24 mouse cellular contexts compared by ENCODE assay signal in genomic region chr14:17713297-17713904, GRCm38 (mm10). TPM values are rescaled to one million over a fixed set of nuclear protein-coding genes. Genes with fewer than 3 reads are reported as not detected.
DNase-seq lines count a peak whose midpoint lies in the region; ATAC-seq and TF ChIP-seq lines count a peak whose summit lies in the region.
"Had no signal": no experiment of that assay in that cellular context is flagged by ENCODE, and none has a peak within 500 bp of the region (broad histone marks: within the 10 kb centered on the region; RNA-seq: fewer than 3 reads in every experiment).

No protein-coding gene starts in this region.

- no peak for DNase-seq in frontal cortex, postnatal 25 days (ENCODE audit: low spot score in 2 of 2)
- DNase-seq in left cerebral cortex, adult 2 months (ENCODE audit: extremely low spot score in 1 of 2, low spot score in 2 of 2), result no peak
- no peak for DNase-seq in left cerebral cortex, adult 11 months (ENCODE audit: low spot score)
- DNase-seq in layer of hippocampus, adult 18-20 months (ENCODE audit: low spot score in 2 of 2), result peak; percentile 23 to 55
- DNase-seq in layer of hippocampus, postnatal 36 days, result peak; percentile 11 to 30
- DNase-seq in MN1 (ENCODE audit: low spot score), result no peak
- DNase-seq: adrenal gland, postnatal 25 days; cerebellum, adult 2 months; cerebellum, postnatal 14 days; gastrocnemius, postnatal 36 days; heart, adult 18-20 months; heart, postnatal 4 days; kidney, postnatal 14 days; thymus, adult 2 months; thymus, postnatal 36 days had no signal

- ATAC-seq in frontal cortex, adult (ENCODE audit: low TSS enrichment), result peak; percentile 82
- ATAC-seq: CD4-positive, CD25-positive, alpha-beta regulatory T cell, adult 4 months; midbrain, embryonic 16.5 days had no signal

- intact Hi-C loops in left cerebral cortex, adult 2 months (cut with DNase I), result no loop called here

- H3K4me3 ChIP-seq in left cerebral cortex, adult 2 months, result no peak overlapping the region
- H3K4me3 ChIP-seq: embryonic facial prominence, embryonic 15.5 days; limb, embryonic 13.5 days; lung, embryonic 15.5 days; myocyte; neural tube, embryonic 12.5 days had no signal

- TF ChIP-seq CTCF in left cerebral cortex, adult 2 months (IDR thresholded peaks at IDR 0.05), result no peak

- peak overlapping the region; percentile 38 for H3K27ac ChIP-seq in left cerebral cortex, adult 2 months
- H3K27ac ChIP-seq: embryonic facial prominence, embryonic 15.5 days; limb, embryonic 13.5 days; lung, embryonic 15.5 days; neural tube, embryonic 12.5 days; stomach, postnatal 0 days had no signal

RNA-seq across cellular contexts. Expression of gene Thrb, which starts 53.3 kb away (rescaled TPM):
- total RNA-seq in left cerebral cortex, adult 2 months (2021), result 10 to 100 TPM; 97.1 to 98.6 TPM
- 10 to 100 TPM; 51.3 to 58.7 TPM for total RNA-seq in layer of hippocampus, adult 18-20 months (2021)
- 10 to 100 TPM; 41.4 to 42.7 TPM for total RNA-seq in layer of hippocampus, postnatal 36 days (2021)

Comparison
In these comparisons a context has a peak if more than half of its experiments do, and no peak if none do; other contexts are left out.
1. DNase-seq: peak in layer of hippocampus, adult 18-20 months (2 of 2) and layer of hippocampus, postnatal 36 days (2 of 2); none in frontal cortex, postnatal 25 days (0 of 2), left cerebral cortex, adult 2 months (0 of 2), left cerebral cortex, adult 11 months (single experiment) and MN1 (single experiment).